Mouse (Mus musculus): ENCODE measurements around the gene Zkscan3.

Zkscan3 gene

GRCm38 (mm10) chr13:21402287-21402846 is at the start of gene Zkscan3:
TSS of gene Zkscan3 (minus strand) at chr13:21402755.
- DNase-seq, result peak; percentile 88

GRCm38 (mm10) chr13:21447856-21448614 is 45.5 kb upstream of the Zkscan3 start:
- no peak for DNase-seq

GRCm38 (mm10) chr13:21446796-21447195 is 44.2 kb upstream of the Zkscan3 start:
- no peak for DNase-seq

GRCm38 (mm10) chr13:21441207-21441572 is 38.6 kb upstream of the Zkscan3 start:
- no peak for DNase-seq

- peak; percentile 68 for DNase-seq
These were observed 38.1 kb upstream of the Zkscan3 start, which contains the start of gene Pgbd1 for GRCm38 (mm10) chr13:21440503-21441206. TSS of gene Pgbd1 (minus strand) at chr13:21441058.

GRCm38 (mm10) chr13:21435476-21435875 is 32.9 kb upstream of the Zkscan3 start:
- DNase-seq, result no peak

- DNase-seq, result no peak
These were observed 25.1 kb upstream of the Zkscan3 start for GRCm38 (mm10) chr13:21427631-21428030.

GRCm38 (mm10) chr13:21423301-21423700 is 20.7 kb upstream of the Zkscan3 start:
- no peak for DNase-seq

- no peak for DNase-seq
These were observed 16.3 kb upstream of the Zkscan3 start for GRCm38 (mm10) chr13:21418865-21419264.

- DNase-seq, result no peak
These were observed 14.9 kb upstream of the Zkscan3 start for GRCm38 (mm10) chr13:21417298-21418010.

GRCm38 (mm10) chr13:21415750-21416149 is 13.2 kb upstream of the Zkscan3 start:
- no peak for DNase-seq

GRCm38 (mm10) chr13:21415266-21415665 is 12.7 kb upstream of the Zkscan3 start:
- no peak for DNase-seq

GRCm38 (mm10) chr13:21414231-21415212 is 12.0 kb upstream of the Zkscan3 start:
- no peak for DNase-seq

GRCm38 (mm10) chr13:21408805-21409459 is 6.4 kb upstream of the Zkscan3 start:
- DNase-seq, result no peak

- DNase-seq, result peak; percentile 86
These were observed 5.6 kb upstream of the Zkscan3 start for GRCm38 (mm10) chr13:21407969-21408804.

GRCm38 (mm10) chr13:21407341-21407740 is 4.8 kb upstream of the Zkscan3 start:
- DNase-seq, result no peak

GRCm38 (mm10) chr13:21402848-21403247 is 293 bp upstream of the Zkscan3 start:
- no peak for DNase-seq

- no peak for DNase-seq
These were observed 794 bp downstream of the Zkscan3 start for GRCm38 (mm10) chr13:21401636-21402286.

GRCm38 (mm10) chr13:21401166-21401565 is 1.4 kb downstream of the Zkscan3 start:
- DNase-seq, result no peak

- no peak for DNase-seq
These were observed 5.1 kb downstream of the Zkscan3 start for GRCm38 (mm10) chr13:21397486-21397885.

Measured in kidney, adult 18-20 months (tissue).